Mouse (Mus musculus): ENCODE data around the gene Stard7. TPM values are rescaled to one million over a fixed set of nuclear protein-coding genes. Genes with fewer than 3 reads are reported as not detected.

The Stard7 gene
- polyA plus RNA-seq, 1 experiment from 2014 or later = 72.7 TPM

GRCm38 (mm10) chr2:127308660-127309059 is 38.6 kb downstream of the Stard7 start:
- Histone ChIP-seq H3K9me3 (ENCODE audit: control insufficient read depth, low read depth, low read length) (no peaks in the 10 kb centered on the region), H3K9ac (replicated peaks; ENCODE audit: low read depth, low read length) (no peak overlapping the region), H3K27ac (ENCODE audit: low read length) (no peak overlapping the region), H3K27me3 (ENCODE audit: control insufficient read depth, insufficient read depth, low read length) (no peaks in the 10 kb centered on the region), H3K4me2 (replicated peaks; ENCODE audit: low read depth, low read length) (no peak overlapping the region), H3K4me3 (ENCODE audit: low read depth, low read length) (no peak overlapping the region), H3K36me3 (ENCODE audit: control insufficient read depth, insufficient read depth, low read length) (no peaks in the 10 kb centered on the region), H3K4me1 (ENCODE audit: control insufficient read depth, insufficient read depth, low read length) (no peaks in the 10 kb centered on the region)
- 89% methylated on average over 2 of the region's 2 CpGs for WGBS
- ATAC-seq (ENCODE audit: insufficient number of reproducible peaks, insufficient read depth, low FRiP score, low read depth) = no peak

GRCm38 (mm10) chr2:127310246-127310645 is 40.2 kb downstream of the Stard7 start:
- WGBS = 42% methylated on average over 2 of the region's 2 CpGs
- Histone ChIP-seq H3K27me3 (ENCODE audit: control insufficient read depth, insufficient read depth, low read length) (no peaks in the 10 kb centered on the region), H3K36me3 (ENCODE audit: control insufficient read depth, insufficient read depth, low read length) (no peaks in the 10 kb centered on the region), H3K9ac (replicated peaks; ENCODE audit: low read depth, low read length) (no peak overlapping the region), H3K4me2 (replicated peaks; ENCODE audit: low read depth, low read length) (no peak overlapping the region), H3K27ac (ENCODE audit: low read length) (no peak overlapping the region), H3K9me3 (ENCODE audit: control insufficient read depth, low read depth, low read length) (no peaks in the 10 kb centered on the region), H3K4me3 (ENCODE audit: low read depth, low read length) (no peak overlapping the region), H3K4me1 (ENCODE audit: control insufficient read depth, insufficient read depth, low read length) (no peaks in the 10 kb centered on the region)
- no peak for ATAC-seq (ENCODE audit: insufficient number of reproducible peaks, insufficient read depth, low FRiP score, low read depth)

GRCm38 (mm10) chr2:127310685-127311084 is 40.7 kb downstream of the Stard7 start:
- no peak overlapping the region for H3K27ac ChIP-seq (ENCODE audit: low read length)
- 89% methylated on average over 7 of the region's 7 CpGs for WGBS
- H3K36me3 ChIP-seq (ENCODE audit: control insufficient read depth, insufficient read depth, low read length) = no peaks in the 10 kb centered on the region
- H3K27me3 ChIP-seq (ENCODE audit: control insufficient read depth, insufficient read depth, low read length) = no peaks in the 10 kb centered on the region
- no peaks in the 10 kb centered on the region for H3K9me3 ChIP-seq (ENCODE audit: control insufficient read depth, low read depth, low read length)
- no peak for ATAC-seq (ENCODE audit: insufficient number of reproducible peaks, insufficient read depth, low FRiP score, low read depth)
- H3K4me2 ChIP-seq (replicated peaks; ENCODE audit: low read depth, low read length) = no peak overlapping the region
- H3K9ac ChIP-seq (replicated peaks; ENCODE audit: low read depth, low read length) = no peak overlapping the region
- H3K4me3 ChIP-seq (ENCODE audit: low read depth, low read length) = no peak overlapping the region
- no peaks in the 10 kb centered on the region for H3K4me1 ChIP-seq (ENCODE audit: control insufficient read depth, insufficient read depth, low read length)

GRCm38 (mm10) chr2:127311193-127311592 is 41.2 kb downstream of the Stard7 start:
- no peak for ATAC-seq (ENCODE audit: insufficient number of reproducible peaks, insufficient read depth, low FRiP score, low read depth)
- H3K4me2 ChIP-seq (replicated peaks; ENCODE audit: low read depth, low read length) = no peak overlapping the region
- no peaks in the 10 kb centered on the region for H3K4me1 ChIP-seq (ENCODE audit: control insufficient read depth, insufficient read depth, low read length)
- H3K27ac ChIP-seq (ENCODE audit: low read length) = no peak overlapping the region
- H3K4me3 ChIP-seq (ENCODE audit: low read depth, low read length) = no peak overlapping the region
- 88% methylated on average over 1 of the region's 1 CpGs for WGBS
- H3K9me3 ChIP-seq (ENCODE audit: control insufficient read depth, low read depth, low read length) = no peaks in the 10 kb centered on the region
- H3K9ac ChIP-seq (replicated peaks; ENCODE audit: low read depth, low read length) = no peak overlapping the region
- no peaks in the 10 kb centered on the region for H3K36me3 ChIP-seq (ENCODE audit: control insufficient read depth, insufficient read depth, low read length)
- H3K27me3 ChIP-seq (ENCODE audit: control insufficient read depth, insufficient read depth, low read length) = no peaks in the 10 kb centered on the region

- Histone ChIP-seq H3K27ac (ENCODE audit: low read length) (no peak overlapping the region), H3K27me3 (ENCODE audit: control insufficient read depth, insufficient read depth, low read length) (no peaks in the 10 kb centered on the region), H3K9ac (replicated peaks; ENCODE audit: low read depth, low read length) (no peak overlapping the region), H3K36me3 (ENCODE audit: control insufficient read depth, insufficient read depth, low read length) (no peaks in the 10 kb centered on the region), H3K4me3 (ENCODE audit: low read depth, low read length) (no peak overlapping the region), H3K4me2 (replicated peaks; ENCODE audit: low read depth, low read length) (no peak overlapping the region), H3K4me1 (ENCODE audit: control insufficient read depth, insufficient read depth, low read length) (no peaks in the 10 kb centered on the region), H3K9me3 (ENCODE audit: control insufficient read depth, low read depth, low read length) (no peaks in the 10 kb centered on the region)
- no peak for ATAC-seq (ENCODE audit: insufficient number of reproducible peaks, insufficient read depth, low FRiP score, low read depth)
- WGBS = 91% methylated on average over 4 of the region's 4 CpGs
Observed at GRCm38 (mm10) chr2:127312801-127313200, 42.8 kb downstream of the Stard7 start.

GRCm38 (mm10) chr2:127313878-127314277 is 43.9 kb downstream of the Stard7 start:
- H3K27me3 ChIP-seq (ENCODE audit: control insufficient read depth, insufficient read depth, low read length) = no peaks in the 10 kb centered on the region
- 60% methylated on average over 4 of the region's 4 CpGs for WGBS
- no peaks in the 10 kb centered on the region for H3K36me3 ChIP-seq (ENCODE audit: control insufficient read depth, insufficient read depth, low read length)
- H3K4me1 ChIP-seq (ENCODE audit: control insufficient read depth, insufficient read depth, low read length) = no peaks in the 10 kb centered on the region
- no peaks in the 10 kb centered on the region for H3K9me3 ChIP-seq (ENCODE audit: control insufficient read depth, low read depth, low read length)
- H3K27ac ChIP-seq (ENCODE audit: low read length) = no peak overlapping the region
- H3K9ac ChIP-seq (replicated peaks; ENCODE audit: low read depth, low read length) = no peak overlapping the region
- no peak overlapping the region for H3K4me2 ChIP-seq (replicated peaks; ENCODE audit: low read depth, low read length)
- no peak for ATAC-seq (ENCODE audit: insufficient number of reproducible peaks, insufficient read depth, low FRiP score, low read depth)
- H3K4me3 ChIP-seq (ENCODE audit: low read depth, low read length) = no peak overlapping the region

- Histone ChIP-seq H3K36me3 (ENCODE audit: control insufficient read depth, insufficient read depth, low read length) (no peaks in the 10 kb centered on the region), H3K27ac (ENCODE audit: low read length) (no peak overlapping the region), H3K4me3 (ENCODE audit: low read depth, low read length) (no peak overlapping the region), H3K27me3 (ENCODE audit: control insufficient read depth, insufficient read depth, low read length) (no peaks in the 10 kb centered on the region), H3K9me3 (ENCODE audit: control insufficient read depth, low read depth, low read length) (no peaks in the 10 kb centered on the region), H3K9ac (replicated peaks; ENCODE audit: low read depth, low read length) (no peak overlapping the region), H3K4me2 (replicated peaks; ENCODE audit: low read depth, low read length) (no peak overlapping the region), H3K4me1 (ENCODE audit: control insufficient read depth, insufficient read depth, low read length) (no peaks in the 10 kb centered on the region)
- ATAC-seq (ENCODE audit: insufficient number of reproducible peaks, insufficient read depth, low FRiP score, low read depth) = no peak
- WGBS = 76% methylated on average over 6 of the region's 6 CpGs
Observed at GRCm38 (mm10) chr2:127314467-127315154, 44.6 kb downstream of the Stard7 start.

- no peak for ATAC-seq (ENCODE audit: insufficient number of reproducible peaks, insufficient read depth, low FRiP score, low read depth)
- Histone ChIP-seq H3K27me3 (ENCODE audit: control insufficient read depth, insufficient read depth, low read length) (no peaks in the 10 kb centered on the region), H3K9me3 (ENCODE audit: control insufficient read depth, low read depth, low read length) (no peaks in the 10 kb centered on the region), H3K4me2 (replicated peaks; ENCODE audit: low read depth, low read length) (no peak overlapping the region), H3K9ac (replicated peaks; ENCODE audit: low read depth, low read length) (no peak overlapping the region), H3K36me3 (ENCODE audit: control insufficient read depth, insufficient read depth, low read length) (no peaks in the 10 kb centered on the region), H3K4me1 (ENCODE audit: control insufficient read depth, insufficient read depth, low read length) (no peaks in the 10 kb centered on the region), H3K27ac (ENCODE audit: low read length) (no peak overlapping the region), H3K4me3 (ENCODE audit: low read depth, low read length) (no peak overlapping the region)
- 95% methylated on average over 1 of the region's 1 CpGs for WGBS
Observed at GRCm38 (mm10) chr2:127315155-127315470, 45.1 kb downstream of the Stard7 start.

- Histone ChIP-seq H3K9me3 (ENCODE audit: control insufficient read depth, low read depth, low read length) (no peaks in the 10 kb centered on the region), H3K27me3 (ENCODE audit: control insufficient read depth, insufficient read depth, low read length) (no peaks in the 10 kb centered on the region), H3K4me1 (ENCODE audit: control insufficient read depth, insufficient read depth, low read length) (no peaks in the 10 kb centered on the region), H3K36me3 (ENCODE audit: control insufficient read depth, insufficient read depth, low read length) (no peaks in the 10 kb centered on the region), H3K27ac (ENCODE audit: low read length) (no peak overlapping the region), H3K9ac (replicated peaks; ENCODE audit: low read depth, low read length) (no peak overlapping the region), H3K4me3 (ENCODE audit: low read depth, low read length) (no peak overlapping the region), H3K4me2 (replicated peaks; ENCODE audit: low read depth, low read length) (no peak overlapping the region)
- 74% methylated on average over 5 of the region's 5 CpGs for WGBS
- no peak for ATAC-seq (ENCODE audit: insufficient number of reproducible peaks, insufficient read depth, low FRiP score, low read depth)
Observed at GRCm38 (mm10) chr2:127316431-127316830, 46.4 kb downstream of the Stard7 start.

Data from stomach, embryonic 14.5 days (tissue).